Mouse (Mus musculus) ES-E14 (cell line): Measurements from ENCODE around the gene Scarb1.

Experiments used
- CHD2 ChIP-seq: IDR thresholded peaks from 2 replicates; pipeline ENCODE4 v1.6.1; 2014; ENCODE audit warnings: mild to moderate bottlenecking, low read depth, low read length, inconsistent platforms
- ZNF384 ChIP-seq: IDR thresholded peaks from 2 replicates; pipeline ENCODE4 v1.6.1; 2012; ENCODE audit warnings: low read depth, low read length, inconsistent platforms

- TF ChIP-seq CHD2 (no peak), ZNF384 (no peak)
Observed at GRCm38 (mm10) chr5:125381954-125382672, 41.2 kb upstream of the Scarb1 start.
